Mouse (Mus musculus): ENCODE data around the gene Irf3.

GRCm38 (mm10) chr7:45043307-45043706, 45.9 kb downstream of the Irf3 start:
- TF ChIP-seq POLR2A (IDR thresholded peaks at IDR 0.05; ENCODE audit: insufficient read depth, low read length) (no peak), CTCF (IDR thresholded peaks at IDR 0.05; ENCODE audit: low read depth, low read length) (no peak)
